Mouse (Mus musculus) monocyte, adult 5-6 weeks (primary cell): ENCODE results near the gene Fbln2. TPM values are rescaled to one million over a fixed set of nuclear protein-coding genes. Genes with fewer than 3 reads are reported as not detected.
"Not testable (repeated sequence)": the region's sequence is repeated elsewhere in the genome, so short reads cannot be mapped to it uniquely, and the experiment has no call there.

Experiments
- ATAC-seq: fragments of 153-309, 156-312 bp; replicated peaks from 2 replicates; pipeline ENCODE4 v1.8.0; 2017; ENCODE audit warnings: mild to moderate bottlenecking; ENCODE audit not compliant: low TSS enrichment, insufficient number of reproducible peaks, severe bottlenecking, poor library complexity, low FRiP score
- total RNA-seq: library from RNA; stranded (forward); fragments of 200-1000, 200-491, 200-594 nt; gene quantifications from 3 replicates; pipeline ENCODE4 v1.2.3, GENCODE M21; 2017

Fbln2 gene
- not detected in 3 replicates for total RNA-seq

DNA sequence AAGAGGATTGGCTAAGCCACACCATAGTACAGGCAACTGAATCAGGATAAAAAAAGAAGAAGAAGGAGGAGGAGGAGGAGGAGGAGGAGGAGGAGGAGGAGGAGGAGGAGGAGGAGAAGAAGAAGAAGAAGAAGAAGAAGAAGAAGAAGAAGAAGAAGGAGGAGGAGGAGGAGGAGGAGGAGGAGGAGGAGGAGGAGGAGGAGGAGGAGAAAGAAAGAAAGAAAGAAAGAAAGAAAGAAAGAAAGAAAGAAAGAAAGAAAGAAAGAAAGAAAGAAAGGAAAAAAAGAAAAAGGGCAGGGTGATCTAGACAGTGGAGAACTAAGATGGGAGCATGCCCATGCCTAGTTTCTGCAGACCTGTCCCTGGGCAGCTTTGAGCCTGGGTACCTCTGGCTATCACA lies at the start of gene Fbln2:
TSS of gene Fbln2 (plus strand) at position 301 of the 400 bp plus-strand sequence.
- not testable (repeated sequence) for ATAC-seq

DNA sequence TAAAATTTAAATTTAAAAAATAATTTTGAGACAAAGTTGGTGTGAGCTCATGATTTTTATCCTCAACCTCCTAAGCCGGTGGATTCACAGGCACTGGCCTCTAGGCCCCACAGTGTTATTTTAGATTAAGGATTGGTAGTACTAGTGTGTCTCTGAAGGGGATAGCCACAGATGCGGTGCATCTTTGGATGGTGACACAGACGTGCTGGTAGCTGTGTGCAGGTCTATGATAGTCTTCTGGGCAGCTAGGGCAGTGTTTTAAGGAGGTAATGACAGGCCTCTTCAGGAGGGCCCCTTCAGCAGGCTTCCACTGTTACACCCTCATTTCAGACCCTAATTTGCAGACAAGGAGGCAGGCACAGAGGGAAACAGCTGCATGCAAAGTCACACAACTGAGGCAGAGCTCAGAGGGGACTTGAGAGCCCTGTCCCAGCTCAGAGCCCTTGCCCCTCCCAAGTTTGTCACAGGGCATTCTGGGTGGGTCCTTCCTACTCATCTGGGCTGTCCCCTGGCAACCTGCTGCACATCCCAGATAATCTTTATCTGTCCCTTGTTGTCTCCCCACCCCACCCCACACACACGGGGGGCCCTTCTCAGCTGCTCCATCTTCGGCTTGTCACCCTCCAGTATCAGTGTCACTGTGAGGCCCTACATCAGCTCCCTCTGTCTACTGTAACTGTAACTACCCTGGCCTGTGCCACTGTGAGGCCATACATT lies 48.9 kb upstream of the Fbln2 start:
- ATAC-seq, result no peak

- ATAC-seq, result no peak
Observed at GRCm38 (mm10) chr6:91164584-91164983, 47.7 kb upstream of the Fbln2 start.

DNA sequence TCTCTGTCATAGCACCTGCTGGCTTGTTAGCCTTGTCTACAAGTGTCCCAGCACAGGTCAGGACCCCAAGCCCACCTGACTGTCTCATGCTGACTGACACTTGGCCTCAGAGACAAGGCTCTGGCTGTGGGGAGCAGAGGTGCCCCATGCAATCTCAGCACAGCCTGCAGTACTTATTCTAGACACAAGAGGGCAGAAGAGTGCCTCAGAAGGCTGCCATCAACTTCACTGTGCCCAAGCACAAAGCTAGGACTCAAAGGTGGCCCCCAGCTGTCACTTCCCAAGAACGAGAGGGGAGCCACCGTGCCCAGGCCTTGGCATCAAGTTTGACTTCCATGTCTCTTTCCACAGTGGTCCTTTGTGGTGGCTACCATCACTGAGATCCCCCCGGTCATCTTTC lies 47.0 kb upstream of the Fbln2 start:
- ATAC-seq, result peak; percentile 45; the same call in 1 of the 2 replicates

DNA sequence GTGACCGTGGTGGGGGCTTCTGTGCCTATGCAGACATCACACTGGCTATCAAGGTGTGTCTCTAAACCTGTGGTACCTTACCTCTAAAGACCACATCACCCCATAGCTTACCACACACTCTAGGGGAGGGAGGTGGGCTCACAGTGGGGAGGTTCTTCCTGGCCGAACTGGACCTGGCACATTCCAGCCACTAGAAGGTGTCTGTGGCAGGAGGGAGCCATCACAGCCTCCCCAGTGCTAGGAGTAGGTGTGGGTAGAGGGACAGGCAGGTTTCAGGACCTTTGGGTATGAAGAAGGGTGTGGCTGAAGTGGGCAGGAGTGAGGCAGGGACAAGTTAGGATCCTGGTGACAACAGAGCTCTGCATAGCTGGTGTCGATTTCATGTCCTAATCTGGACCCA lies 44.4 kb upstream of the Fbln2 start:
- no peak for ATAC-seq

GRCm38 (mm10) chr6:91169129-91169528 lies 43.1 kb upstream of the Fbln2 start:
- no peak for ATAC-seq

- ATAC-seq, result no peak
Observed at GRCm38 (mm10) chr6:91171396-91171895, 40.8 kb upstream of the Fbln2 start.

GRCm38 (mm10) chr6:91172381-91172780 lies 39.9 kb upstream of the Fbln2 start:
- no peak for ATAC-seq

DNA sequence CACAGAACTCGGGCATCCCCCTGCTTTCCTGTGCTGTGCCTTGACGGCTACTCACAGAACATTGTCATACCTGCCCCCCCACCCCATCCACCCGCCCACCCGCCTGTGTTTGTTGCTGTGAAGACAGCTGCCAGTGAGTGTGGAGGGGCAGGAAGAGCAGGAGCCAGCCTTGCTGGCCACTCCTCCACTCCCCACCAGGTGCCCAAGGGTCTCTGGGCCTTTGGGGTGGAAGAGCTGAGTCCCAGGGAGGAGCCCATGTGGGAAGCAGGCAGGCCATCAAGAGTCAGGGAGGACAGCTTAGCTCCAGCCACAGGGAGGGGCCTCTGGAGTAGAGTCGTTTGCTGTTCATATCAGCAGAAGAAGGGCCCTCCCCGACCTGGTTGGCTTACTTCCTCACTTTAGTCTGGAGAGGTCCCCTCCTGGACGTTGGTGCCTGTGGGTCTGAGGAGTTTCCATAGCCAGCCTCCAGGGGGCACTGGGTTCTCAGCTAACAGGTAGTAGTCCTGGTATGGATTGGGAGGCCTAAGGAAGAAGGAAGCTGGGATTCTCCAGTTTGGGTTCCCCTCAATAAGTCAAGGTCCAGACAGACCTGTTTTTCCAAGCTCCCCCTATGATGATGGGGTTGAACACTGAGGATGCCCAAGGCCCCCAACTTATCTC lies 38.9 kb upstream of the Fbln2 start:
- ATAC-seq, result no peak

GRCm38 (mm10) chr6:91174211-91174610 lies 38.0 kb upstream of the Fbln2 start:
- ATAC-seq, result no peak

DNA sequence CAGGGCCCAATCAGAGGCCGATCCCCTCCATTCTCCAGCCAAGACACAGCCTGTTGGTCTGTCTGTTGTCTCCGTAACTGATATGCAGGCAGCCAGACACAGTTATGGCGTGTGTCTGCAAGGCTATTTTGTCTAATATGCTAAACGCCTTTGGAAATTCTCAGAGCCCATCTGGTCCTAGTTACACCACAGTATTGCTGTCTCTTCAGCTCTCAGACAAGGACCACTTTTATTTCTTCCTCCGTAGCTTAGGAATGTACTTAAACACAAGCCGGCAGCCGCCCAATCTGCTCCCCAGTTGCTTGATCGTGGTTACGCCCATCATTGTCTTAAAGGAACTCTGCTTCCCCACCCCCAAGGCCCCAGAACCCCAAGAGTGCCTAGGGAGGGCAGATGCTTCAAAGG lies 31.5 kb upstream of the Fbln2 start:
- no peak for ATAC-seq

DNA sequence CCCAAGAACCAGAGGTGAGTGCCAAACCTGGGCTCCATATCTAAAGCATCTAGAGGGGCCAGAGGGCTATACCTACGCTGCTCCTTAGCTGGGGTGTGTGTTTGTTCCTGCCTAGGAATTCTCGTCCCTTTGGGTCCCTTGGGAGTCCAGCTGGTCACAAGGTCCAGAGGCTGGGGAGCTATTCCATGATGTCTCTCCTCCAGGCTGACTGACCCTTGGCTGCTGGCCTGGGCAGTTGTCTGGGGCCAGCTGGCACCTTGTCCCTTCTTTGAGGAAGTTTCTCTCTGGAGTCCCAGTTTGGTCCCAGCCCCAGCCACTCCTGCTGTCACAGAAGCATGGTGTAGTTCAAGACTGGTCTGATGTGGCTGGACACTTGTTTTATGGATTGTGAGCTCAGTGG lies 30.9 kb upstream of the Fbln2 start:
- no peak for ATAC-seq

- ATAC-seq, result no peak
Observed at GRCm38 (mm10) chr6:91182075-91182490, 30.2 kb upstream of the Fbln2 start.

- no peak for ATAC-seq
Observed at GRCm38 (mm10) chr6:91183041-91183440, 29.2 kb upstream of the Fbln2 start.

GRCm38 (mm10) chr6:91183980-91184379 lies 28.3 kb upstream of the Fbln2 start:
- no peak for ATAC-seq

GRCm38 (mm10) chr6:91184776-91185175 lies 27.5 kb upstream of the Fbln2 start:
- no peak for ATAC-seq

DNA sequence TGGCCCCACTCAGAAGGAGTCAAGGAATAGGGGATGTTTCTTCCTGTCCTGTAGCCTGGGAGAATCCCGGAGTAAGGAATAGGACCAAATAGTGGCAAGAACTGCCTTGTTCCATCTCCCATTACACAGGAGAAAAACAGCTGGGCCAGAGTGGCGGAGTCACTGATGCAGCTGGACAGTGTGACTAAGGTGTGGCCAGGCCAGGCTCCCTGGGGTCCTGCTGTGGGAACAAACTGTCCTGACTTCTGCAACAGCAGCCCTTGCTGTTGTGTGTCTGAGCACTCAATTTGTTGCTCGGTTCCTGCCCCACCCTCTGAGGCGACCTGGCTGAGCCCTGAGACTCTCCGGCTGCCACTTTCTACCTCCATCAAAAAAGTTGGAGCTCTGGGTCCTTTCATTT lies 26.8 kb upstream of the Fbln2 start:
- no peak for ATAC-seq

- peak; percentile 60; the same call in 1 of the 2 replicates for ATAC-seq
Observed at GRCm38 (mm10) chr6:91186161-91186931, 25.9 kb upstream of the Fbln2 start.

DNA sequence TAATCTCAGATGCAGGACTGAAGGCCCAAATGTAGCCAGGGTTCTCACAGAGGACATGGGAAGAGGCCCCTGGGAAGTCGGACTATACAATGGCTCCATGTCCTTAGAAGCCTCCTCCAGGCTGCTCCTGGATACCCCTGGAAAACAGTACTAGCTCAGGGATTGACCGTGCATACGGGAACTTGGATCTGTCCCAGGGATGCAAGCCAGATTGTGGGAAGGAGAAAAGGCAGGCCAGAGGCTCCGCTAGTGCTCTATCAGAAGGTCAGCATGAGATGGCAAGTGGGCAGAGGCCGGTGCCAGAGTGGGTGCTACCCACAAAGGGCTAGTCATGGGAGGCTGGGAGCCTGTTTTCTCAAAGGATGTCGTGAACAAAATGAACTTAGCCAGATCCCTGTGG lies 25.3 kb upstream of the Fbln2 start:
- no peak for ATAC-seq
